Mouse (Mus musculus) adrenal gland, postnatal 10 days (tissue): ENCODE data around the gene Zfp622. TPM values are rescaled to one million over a fixed set of nuclear protein-coding genes. Genes with fewer than 3 reads are reported as not detected.
"Not testable (repeated sequence)": the region's sequence is repeated elsewhere in the genome, so short reads cannot be mapped to it uniquely, and the experiment has no call there.

Experiments used
- DNase-seq: peaks from one replicate; pipeline ENCODE4 v3.0.0; 2021; ENCODE audit warnings: mixed read lengths
- microRNA-seq: library from miRNA; unstranded; fragments of <30 nt; microRNA quantifications from one replicate; pipeline ENCODE4 v1.2.0, GENCODE M21; 2021
- total RNA-seq, 2 experiments: library from RNA; stranded (reverse); gene quantifications; 2 replicates each; pipeline ENCODE4 v1.2.3; 2021

The Zfp622 gene
- total RNA-seq, 2 experiments from 2014 or later: 33.0 to 34.1 TPM

DNA sequence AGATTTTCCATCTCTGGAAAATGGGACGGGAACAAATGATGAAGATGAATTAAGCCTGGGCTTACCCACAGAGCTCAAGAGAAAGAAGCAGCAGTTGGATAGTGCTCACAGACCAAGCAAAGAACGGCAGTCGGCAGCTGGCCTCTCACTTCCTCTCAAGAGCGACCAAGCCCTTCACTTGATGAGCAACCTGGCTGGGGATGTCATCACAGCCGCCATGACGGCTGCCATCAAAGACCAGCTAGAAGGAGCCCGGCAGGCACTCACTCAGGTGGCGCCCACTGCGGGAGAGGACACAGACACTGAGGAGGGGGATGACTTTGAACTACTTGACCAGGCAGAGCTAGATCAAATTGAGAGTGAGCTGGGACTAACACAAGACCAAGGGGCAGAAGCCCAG, 12.6 kb upstream of the Zfp622 start:
- no peak for DNase-seq

DNA sequence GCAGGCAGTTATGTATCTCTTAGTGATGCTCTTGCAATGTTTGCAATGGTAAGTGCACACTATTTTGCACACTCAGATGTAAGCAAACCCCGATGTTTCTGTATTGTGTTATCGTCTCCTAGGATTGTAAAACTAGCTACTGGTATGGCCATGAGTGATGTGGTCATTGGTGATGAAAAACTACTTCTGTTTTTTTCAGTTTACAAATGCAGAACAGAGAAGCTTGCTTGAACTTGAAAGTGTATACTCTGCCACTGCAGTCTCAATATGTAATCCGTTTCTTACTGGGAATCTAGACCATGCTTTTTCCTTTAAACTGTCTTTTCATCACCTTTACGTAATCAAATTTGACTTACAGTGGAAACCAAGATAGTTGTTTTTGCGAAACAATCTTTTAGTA, 11.4 kb upstream of the Zfp622 start:
- DNase-seq: no peak

DNA sequence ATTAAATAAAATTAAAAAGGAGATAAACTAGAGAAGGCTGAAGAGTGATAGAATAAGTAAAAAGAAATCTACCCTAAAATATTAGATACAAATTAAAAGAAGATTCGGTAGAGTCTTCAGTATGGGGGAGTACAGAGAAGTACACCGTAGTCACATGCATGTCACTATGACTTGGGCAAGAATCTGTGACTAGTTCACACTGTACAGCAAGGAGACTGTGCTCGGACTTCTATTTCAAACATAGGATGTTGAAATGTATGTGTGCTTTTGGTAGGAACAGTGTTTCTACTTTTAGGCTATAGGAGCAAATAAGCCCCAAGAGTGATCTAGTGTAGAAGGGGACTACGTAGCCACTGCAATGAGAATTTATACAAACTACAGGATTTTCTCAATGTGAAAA, 9.8 kb upstream of the Zfp622 start:
- no peak for DNase-seq

DNA sequence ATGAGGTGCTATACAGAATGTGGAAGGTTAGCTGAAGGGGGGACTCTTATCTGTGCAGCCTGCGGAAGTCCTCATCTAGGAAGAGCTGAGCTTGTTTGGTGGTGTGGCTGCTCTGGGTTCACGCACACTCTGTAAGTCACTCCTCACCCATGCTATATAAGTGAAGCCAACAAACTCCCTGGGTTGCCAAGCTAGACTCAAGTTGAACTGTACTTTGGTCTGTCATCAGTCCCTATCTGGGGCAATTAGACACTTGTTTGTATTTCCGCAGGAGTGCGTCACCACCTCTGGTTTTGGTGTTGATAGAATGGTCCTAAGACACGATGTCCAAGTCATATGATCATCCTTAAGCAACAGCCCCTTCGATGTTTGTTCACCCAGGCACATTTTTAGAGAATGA, 8.4 kb upstream of the Zfp622 start:
- DNase-seq: no peak

DNA sequence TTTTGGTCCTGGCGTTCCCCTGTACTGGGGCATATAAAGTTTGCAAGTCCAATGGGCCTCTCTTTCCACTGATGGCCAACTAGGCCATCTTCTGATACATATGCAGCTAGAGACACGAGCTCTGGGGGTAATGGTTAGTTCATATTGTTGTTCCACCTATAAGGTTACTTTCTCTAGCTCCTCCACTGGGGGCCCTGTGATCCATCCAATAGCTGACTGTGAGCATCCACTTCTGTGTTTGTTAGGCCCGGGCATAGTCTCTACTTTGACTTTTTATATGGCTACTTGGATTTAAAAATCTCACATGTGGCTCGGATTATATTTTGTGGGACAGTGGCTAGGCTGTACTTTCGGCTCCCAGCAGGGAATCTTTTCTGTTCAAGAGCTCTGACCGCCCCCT, 552 bp upstream of the Zfp622 start:
- DNase-seq: not testable (repeated sequence)

DNA sequence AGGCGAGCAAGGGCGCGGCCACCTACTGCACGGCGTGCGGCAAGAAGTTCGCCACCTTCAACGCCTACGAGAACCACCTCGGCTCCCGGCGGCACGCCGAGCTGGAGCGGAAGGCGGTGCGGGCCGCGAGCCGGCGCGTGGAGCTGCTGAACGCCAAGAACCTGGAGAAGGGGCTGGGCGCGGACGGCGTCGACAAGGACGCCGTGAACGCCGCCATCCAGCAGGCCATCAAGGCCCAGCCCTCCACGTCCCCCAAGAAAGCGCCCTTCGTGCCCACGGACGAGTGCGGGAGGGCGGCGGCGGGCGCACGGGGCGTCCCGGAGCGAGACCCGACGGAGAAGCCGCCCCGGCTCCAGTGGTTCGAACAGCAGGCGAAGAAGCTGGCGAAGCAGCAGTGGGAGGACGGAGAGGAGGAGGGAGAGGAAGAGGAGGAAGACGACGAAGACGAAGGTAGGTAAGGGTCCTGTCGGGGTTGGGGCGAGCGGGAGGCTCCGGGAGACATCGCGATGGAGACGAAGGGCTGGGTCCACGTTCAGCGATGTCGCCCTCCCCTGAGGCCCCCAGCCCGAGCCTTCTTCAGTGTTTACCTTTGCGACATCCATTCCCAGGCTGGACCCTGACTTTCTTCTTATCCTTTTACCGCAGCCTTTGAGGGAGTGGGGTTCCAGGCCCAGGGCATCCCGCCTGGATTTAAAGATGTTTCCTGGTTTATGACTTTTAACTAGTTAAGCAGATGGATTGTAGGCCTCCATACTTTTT, 747 bp downstream of the Zfp622 start:
- no peak for DNase-seq

DNA sequence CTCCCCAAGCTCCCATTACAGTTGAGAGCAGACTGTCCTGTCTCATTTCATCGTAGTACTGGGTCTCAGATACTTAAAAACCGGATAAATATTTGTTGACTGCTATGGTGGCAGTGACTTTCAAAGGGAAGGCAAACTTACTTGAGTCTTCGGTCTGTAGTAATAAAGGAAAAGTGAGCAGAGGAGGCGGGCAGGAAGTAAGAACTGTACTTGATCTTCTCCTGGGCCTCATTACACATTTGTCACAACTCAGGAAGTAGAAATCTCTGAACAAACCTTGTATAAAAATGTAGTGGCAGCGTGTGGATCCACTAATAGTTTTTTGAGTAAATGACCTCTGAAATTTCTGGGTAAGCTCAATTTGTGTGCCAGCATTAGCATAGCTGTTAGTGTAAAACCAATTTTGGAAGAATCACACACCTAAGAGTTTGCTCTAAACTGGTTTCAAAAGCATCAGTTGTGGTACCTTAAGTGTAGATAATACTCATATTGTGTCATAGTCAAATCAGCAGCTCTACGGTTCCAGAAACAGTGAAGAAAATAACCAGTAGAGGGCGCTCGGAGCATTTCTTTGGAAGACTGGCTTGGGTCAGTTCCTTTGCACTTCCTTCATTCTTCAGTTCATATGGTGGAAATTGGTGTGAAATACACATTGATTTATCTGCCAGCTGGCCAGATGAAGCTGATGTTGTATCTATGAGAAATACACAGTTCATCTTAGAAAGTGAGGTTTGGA, 9.0 kb downstream of the Zfp622 start:
- DNase-seq: peak; percentile 71

DNA sequence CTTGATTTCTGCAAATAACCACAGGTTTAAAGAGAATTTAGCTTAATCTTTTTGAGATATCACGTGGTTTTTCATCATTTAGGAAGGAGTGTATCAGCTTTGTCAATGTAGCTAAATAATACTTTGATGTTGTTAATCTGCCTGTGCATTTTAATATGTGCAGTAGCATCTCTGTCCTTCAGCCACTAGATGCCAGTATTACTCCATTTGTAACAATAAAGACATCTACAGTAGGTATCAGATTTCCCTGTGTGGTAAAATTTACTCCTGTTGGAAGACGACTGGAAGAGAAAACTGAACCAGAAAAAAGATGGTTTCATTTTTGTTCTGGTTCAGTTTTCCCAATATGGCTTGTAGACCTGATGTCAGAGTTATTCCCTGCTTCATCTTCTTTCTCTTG, 11.4 kb downstream of the Zfp622 start:
- no peak for DNase-seq

DNA sequence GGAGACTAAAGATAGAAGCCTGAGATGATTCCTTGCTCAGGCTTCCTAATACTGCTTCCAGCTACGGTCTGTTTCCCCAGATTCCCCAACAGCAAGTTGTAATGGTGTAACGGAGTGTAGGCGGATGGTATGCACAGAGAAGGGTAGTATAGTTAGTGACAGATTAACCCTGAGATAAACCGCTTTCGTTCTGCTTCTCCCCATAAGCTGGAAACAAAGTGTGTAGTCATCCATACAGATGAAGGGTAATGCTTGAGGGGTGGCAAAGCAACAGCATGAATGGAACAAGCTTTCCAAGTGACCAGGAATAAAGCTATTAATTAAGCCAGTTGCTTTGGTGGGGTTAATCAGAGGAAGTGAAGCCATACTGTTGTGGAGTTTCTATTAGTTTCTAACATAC, 15.4 kb downstream of the Zfp622 start:
- DNase-seq: not testable (repeated sequence)

DNA sequence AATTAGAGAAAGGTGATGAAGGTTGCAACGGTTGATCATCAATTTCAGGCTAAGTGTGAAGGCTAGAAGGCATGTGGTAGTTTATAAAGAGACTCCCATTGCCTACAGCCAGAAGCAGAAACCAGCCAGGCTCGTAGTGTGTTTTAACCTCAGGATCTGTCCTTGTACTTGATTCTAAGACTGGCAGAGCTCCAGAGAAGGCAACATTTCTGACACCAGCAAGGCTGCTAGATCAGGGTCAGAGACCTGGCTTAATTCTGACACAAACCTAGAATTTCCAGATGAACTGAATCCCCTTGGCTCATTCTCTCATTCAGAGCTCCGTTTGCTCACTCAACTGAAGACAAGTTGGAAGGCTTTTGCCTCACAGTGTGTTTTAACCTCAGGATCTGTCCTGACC, 24.5 kb downstream of the Zfp622 start:
- peak; percentile 38 for DNase-seq

DNA sequence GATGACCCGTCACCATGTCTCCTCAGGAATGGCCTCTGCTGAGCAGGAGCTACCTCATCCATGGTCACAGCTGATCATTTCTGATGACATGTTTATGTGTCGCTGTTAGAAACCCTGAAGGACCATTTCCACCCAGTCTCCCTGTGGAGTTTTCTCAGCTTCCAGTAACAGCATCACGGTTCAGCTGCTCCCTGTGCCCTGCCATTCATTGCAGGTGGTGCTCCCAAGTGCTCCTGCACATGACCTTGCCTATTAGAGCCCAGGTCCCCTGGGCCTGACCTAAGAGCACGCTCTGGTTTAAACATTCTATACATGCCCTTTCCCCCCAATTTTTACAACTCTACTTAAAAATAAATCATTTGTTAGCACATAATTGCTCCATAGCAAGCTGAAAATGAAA, 28.7 kb downstream of the Zfp622 start:
- no peak for DNase-seq

DNA sequence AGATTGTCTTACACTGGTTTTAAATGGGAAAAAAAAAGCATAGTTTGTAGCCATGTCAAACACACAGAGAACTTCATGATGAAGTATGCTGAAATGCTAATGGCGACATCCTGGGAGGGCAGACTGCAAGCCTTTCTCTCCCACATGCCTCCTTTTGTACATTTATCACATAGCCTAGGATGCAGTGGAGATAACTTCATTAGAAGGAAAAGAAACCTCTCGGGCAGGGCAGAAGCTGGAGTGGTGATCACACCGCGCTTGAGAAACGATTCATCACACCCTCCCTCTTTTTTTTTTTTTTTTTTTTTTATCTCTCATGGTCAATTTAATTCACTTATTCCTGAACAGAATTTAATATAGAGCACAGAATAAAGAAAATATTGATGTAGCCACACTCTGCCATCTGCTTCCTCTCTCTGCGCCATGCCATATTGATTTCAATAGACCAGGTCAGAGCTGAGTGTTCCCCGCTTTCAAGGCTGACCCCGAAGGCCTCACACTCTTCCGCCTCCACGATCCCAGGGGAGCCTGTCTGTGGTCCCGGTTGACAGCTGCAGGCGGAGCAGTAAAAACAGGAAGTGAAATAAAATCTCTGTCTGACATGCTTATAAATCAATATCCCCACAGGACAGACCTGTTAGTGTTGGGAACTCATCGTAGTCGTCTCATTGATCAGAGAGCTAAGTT, 32.0 kb downstream of the Zfp622 start:
- DNase-seq: peak; percentile 36

DNA sequence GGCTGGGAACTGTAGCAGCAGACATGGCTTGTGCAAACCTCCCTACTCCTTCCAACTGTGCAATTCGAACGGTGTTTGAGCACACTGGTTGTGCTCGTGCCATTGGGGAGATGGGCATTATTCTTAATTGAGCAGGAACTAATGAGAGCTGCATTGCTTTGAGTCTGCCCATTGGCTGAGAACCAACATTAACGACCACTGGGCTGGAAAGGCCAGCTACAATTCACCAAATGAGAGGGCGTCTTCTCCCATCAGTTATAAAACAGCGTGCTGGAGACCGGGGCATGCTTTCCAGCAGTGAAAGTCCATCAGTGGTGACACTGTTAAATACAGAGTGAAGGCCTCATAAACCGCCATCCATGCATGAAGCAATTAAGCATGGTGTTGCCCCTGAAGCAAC, 37.6 kb downstream of the Zfp622 start:
- no peak for DNase-seq

DNA sequence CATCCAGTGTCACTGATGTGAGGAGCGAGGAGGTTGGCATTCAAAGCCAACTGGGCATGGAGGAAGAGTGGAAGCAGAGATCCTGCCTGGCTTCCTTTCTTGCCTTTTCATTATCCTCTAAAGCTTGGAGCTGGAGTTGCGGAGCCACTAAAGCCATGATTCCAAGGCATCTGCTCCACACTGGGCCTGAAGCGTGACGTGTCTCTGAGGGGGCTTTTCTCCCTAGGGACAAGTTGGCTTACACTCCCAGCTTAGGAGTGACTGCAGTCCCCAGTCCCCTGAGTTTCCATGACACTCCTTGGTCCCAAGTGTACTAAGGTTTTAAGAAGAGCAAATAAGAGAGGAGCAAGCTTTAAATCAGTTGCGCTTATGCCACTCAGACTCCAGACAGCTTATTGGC, 38.5 kb downstream of the Zfp622 start:
- DNase-seq: no peak

DNA sequence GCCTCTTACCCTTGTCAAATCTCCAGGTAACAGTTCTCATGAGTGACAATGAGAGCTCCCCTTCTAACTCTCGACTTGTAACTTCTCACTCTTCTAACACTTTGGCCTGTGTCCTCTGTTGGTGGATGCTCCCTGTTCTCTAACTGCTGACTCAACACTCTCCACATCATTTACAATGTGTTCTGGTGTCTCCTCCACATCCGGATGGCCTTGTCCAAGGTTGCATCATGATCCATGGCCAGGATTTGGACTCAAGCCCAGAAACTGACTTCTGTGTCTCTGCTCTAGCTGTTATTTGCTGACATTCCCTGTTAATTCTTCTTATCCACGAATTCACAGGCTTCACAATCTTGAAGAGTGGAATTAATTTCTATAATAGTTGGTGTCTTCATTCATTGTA, 47.5 kb downstream of the Zfp622 start:
- peak; percentile 83 for DNase-seq

DNA sequence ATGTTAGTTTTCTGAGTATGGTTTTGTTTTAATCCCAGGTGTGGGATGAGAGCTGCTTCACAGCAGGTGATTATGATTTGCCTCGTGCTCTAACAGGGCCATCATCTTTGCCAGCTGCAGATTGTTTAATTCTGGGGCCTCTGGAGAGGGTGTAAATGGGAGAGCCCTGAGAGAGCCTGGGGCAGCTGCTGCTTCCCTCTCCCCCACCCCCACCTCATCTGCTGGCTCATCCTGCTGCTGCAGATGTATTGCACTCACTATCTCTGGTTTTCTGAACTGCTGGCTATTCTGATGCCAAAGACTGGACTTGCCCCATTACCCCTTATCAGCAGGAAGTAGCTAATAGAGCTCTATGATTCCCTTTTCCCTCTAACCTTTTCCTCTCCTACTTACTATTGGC, 56.4 kb downstream of the Zfp622 start:
- no peak for DNase-seq

DNA sequence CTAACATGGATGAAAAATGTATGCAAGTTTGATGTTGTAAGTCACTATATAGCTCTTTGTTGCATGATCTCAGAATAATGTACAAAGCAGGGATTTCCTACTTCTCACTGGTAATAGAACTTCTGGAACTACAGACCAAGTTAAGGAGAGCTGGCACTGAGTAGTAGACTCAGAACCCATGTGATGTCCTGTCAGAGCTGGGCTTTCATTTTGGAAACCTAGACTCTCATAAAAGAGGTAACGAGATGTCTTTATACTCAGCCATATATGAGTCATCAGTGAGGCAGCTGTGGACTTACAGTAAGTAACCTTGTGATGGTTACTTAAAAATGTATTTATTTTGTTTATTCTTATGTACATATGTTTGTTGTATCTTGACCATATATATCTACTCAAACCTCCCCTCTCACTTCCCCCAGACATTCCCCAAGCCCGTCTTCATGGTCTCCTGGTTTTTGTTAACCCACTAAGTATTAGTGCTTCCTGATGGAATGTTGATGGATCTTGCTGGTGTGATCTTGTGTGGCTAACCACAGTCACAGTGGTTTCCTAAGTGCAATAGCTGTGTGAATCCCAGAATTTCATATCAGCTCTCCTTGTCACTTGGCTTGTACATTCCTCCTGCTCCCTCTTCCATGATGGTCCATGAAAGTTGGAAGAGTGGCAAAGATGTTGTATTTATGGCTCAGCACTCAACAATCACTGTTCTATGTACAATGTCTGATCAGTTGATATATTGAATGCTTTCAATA, 57.2 kb downstream of the Zfp622 start:
- no peak for DNase-seq

Small RNA genes within 50 kb of the gene (microRNA-seq; reads per million reads assigned to microRNA genes)
- gene Mir7212: not detected

Other genes starting within 250 kb of the Zfp622 start
- 10 to 100 TPM; 26.1 to 38.4 TPM for gene Retreg1, start 141.2 kb upstream of the Zfp622 start, total RNA-seq